Mouse (Mus musculus): ENCODE measurements around the gene Arhgap31. TPM values are rescaled to one million over a fixed set of nuclear protein-coding genes. Genes with fewer than 3 reads are reported as not detected.
"Not testable (repeated sequence)": the region's sequence is repeated elsewhere in the genome, so short reads cannot be mapped to it uniquely, and the experiment has no call there.

The Arhgap31 gene
- polyA plus RNA-seq, 1 experiment from 2014 or later = 11.8 TPM

DNA sequence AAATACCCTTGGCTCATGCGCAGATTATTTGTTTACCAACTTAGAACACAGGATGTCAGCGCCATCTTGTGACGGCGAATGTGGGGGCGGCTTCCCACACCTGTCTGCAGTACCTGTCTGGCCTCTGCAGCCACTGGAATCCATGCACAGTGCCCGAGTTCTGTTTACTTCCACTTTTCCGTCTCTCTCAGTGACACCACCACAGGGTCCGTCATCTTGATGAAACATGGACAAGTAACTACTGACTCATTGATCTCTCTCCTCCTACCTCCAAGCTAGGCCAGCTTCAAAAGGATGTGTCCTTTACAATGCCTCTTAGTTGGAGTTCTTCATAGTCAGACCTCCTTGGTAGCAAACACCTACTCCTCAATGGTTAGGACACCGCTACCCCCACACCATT lies 8.3 kb upstream of the Arhgap31 start:
- Histone ChIP-seq H3K36me3 (no peaks in the 10 kb centered on the region), H3K4me3 (no peak overlapping the region), H3K9ac (replicated peaks) (no peak overlapping the region), H3K4me1 (no peaks in the 10 kb centered on the region), H3K27me3 (no peaks in the 10 kb centered on the region), H3K27ac (replicated peaks) (no peak overlapping the region), H3K4me2 (replicated peaks) (no peak overlapping the region), H3K9me3 (no peaks in the 10 kb centered on the region)
- 91% methylated on average over 9 of the region's 9 CpGs for WGBS
- no peak for ATAC-seq (ENCODE audit: low FRiP score, low read depth)

DNA sequence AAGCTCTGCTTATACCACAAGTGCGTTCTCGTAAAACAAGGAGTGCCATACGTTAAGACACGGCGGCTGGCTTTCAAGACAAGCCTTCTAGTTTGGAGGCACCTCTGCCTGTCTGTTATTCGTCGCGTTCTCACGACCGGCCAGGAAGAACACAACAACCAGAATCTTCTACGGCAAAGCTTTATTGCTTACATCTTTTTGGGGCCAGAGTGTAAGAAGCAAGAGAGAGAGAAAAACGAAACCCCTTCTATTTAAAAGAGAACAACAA lies 1.1 kb upstream of the Arhgap31 start:
- 0 out of 2 replicates have a peak overlapping the region, but pooled peaks have one; percentile 24 for H3K4me2 ChIP-seq (replicated peaks)
- WGBS = 67% methylated on average over 11 of the region's 12 CpGs
- not testable (repeated sequence) for H3K27me3 ChIP-seq; H3K9me3 ChIP-seq; H3K4me1 ChIP-seq; H3K27ac ChIP-seq (replicated peaks); H3K36me3 ChIP-seq; ATAC-seq (ENCODE audit: low FRiP score, low read depth); H3K4me3 ChIP-seq; H3K9ac ChIP-seq (replicated peaks)

DNA sequence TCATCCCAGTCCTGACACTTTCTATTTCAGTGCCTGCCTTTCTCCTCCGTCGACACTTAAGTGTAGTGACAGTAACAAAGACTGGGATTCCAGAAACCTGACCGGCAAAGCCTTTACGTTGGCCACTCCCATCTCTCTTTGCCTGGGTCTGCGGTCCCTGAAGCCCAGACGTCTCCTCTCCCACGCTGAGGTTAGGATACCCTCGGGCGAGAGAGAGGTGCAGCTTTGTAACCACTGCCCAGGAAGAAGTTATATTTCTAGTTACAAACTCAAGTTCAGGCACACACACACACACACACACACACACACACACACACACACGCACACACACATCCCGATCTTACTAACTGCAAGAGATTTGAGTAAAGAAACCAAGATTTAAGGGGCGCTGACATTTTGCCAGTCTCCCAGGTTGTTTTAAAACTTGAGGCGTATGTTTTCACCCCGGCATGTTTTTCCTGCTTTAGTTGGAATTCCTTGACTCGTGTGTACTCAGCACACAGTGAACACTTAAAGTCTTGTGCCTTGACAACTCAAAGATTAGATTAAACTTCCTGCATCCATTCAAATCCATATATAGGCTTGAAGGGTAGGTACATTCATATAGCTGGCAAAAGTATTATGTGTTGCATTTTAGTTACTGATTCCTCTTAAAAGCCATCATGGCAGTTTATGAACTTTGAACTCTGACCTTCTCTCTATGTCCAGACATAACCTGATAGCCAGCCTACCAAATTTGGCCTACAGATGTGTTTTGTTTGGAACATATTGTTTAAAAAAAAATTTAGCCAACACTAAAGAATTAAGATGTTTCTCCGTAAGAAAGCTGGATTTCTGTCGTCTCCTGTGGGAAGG lies 557 bp upstream of the Arhgap31 start:
- Histone ChIP-seq H3K27ac (replicated peaks) (peak overlapping the region; percentile 75), H3K4me2 (replicated peaks) (peak overlapping the region; percentile 92), H3K36me3 (no peaks in the 10 kb centered on the region), H3K9me3 (no peaks in the 10 kb centered on the region), H3K4me3 (peak overlapping the region; percentile 64), H3K9ac (replicated peaks) (peak overlapping the region; percentile 75), H3K27me3 (peaks cover 8% of the 10 kb centered on the region; the same call in 1 of the 2 replicates), H3K4me1 (no peaks in the 10 kb centered on the region)
- ATAC-seq (ENCODE audit: low FRiP score, low read depth) = peak; percentile 58; the same call in 1 of the 2 replicates
- 31% methylated on average over 17 of the region's 17 CpGs for WGBS

DNA sequence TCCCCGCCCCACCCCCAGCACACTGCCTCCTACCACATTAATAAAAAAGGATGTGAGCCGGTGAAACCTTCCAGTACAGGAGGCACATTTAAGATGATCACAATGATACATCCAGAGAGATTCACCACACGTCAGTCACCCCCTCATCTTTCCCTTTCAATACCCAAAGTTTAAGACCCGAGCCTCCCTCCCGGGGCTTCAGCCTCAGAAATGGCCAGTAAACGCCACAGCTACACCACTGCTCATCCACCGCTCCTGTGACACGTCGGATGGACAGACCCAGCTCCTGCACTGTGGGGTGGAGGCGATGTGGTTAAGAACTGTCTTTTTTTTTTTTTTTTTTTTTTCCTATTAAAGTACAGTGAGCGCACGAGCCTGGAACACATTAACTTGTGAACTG lies 969 bp downstream of the Arhgap31 start:
- Histone ChIP-seq H3K27me3 (peaks cover 11% of the 10 kb centered on the region; the same call in 1 of the 2 replicates), H3K9ac (replicated peaks) (no peak overlapping the region), H3K4me1 (no peaks in the 10 kb centered on the region), H3K36me3 (no peaks in the 10 kb centered on the region), H3K4me2 (replicated peaks) (peak overlapping the region; percentile 92), H3K27ac (replicated peaks) (no peak overlapping the region), H3K9me3 (no peaks in the 10 kb centered on the region), H3K4me3 (peak overlapping the region; percentile 64)
- 0 out of 2 replicates have a peak, but pooled peaks have one; percentile 10 for ATAC-seq (ENCODE audit: low FRiP score, low read depth)
- 9% methylated on average over 12 of the region's 12 CpGs for WGBS

DNA sequence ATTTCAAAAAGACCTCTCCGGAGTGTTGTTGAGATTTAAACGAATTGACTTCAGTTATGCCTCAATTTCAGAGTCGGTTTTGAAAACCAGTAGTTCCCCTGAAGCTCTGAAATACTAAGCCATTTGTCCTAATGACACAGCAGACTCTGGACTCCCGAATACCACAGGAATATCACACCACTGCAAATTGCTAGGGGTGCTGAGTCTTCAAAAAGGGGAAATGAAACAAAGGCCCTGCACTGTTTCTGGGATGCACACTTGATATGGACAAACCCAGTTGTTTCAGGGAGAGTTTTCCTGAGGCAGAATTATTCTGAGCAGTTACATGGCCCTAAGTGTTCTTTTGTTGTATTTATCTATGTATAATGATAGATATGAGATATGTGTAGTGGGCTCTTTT lies 1.8 kb downstream of the Arhgap31 start:
- no peak for ATAC-seq (ENCODE audit: low FRiP score, low read depth)
- WGBS = 68% methylated on average over 4 of the region's 4 CpGs
- Histone ChIP-seq H3K27me3 (peaks cover 14% of the 10 kb centered on the region; the same call in 1 of the 2 replicates), H3K9me3 (no peaks in the 10 kb centered on the region), H3K4me1 (no peaks in the 10 kb centered on the region), H3K4me2 (replicated peaks) (no peak overlapping the region), H3K27ac (replicated peaks) (no peak overlapping the region), H3K36me3 (no peaks in the 10 kb centered on the region), H3K9ac (replicated peaks) (no peak overlapping the region), H3K4me3 (no peak overlapping the region)

DNA sequence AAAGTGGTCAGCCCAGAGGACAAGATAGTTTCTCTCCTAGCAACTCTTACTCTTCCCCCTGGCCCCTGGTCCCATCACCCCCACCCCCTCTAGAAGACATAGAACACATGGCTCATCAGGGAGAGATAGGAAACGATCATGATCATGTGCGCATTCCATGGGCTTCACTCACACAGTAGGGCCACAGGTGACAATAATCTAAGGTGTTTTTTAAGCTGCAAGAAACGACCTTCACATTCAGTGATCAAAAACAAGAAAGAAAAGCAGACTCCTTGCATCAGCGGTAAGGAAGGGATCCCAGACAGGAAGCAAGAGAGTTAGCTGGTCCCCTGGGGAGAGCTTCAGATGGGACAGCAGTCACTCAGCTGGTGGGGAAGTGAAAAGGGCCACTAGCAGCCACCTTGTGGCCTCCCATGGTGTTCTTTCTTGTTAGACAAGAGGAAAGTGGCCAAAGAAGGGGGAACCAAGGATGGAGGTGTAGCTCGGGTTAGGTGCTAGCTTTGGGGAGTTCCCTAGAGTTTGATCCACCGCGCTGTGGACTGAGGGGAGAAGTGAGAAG lies 4.0 kb downstream of the Arhgap31 start:
- Histone ChIP-seq H3K9me3 (no peaks in the 10 kb centered on the region), H3K9ac (replicated peaks) (no peak overlapping the region), H3K27ac (replicated peaks) (no peak overlapping the region), H3K36me3 (no peaks in the 10 kb centered on the region), H3K4me1 (no peaks in the 10 kb centered on the region), H3K4me2 (replicated peaks) (no peak overlapping the region), H3K4me3 (no peak overlapping the region), H3K27me3 (peaks cover 14% of the 10 kb centered on the region; the same call in 1 of the 2 replicates)
- WGBS = 67% methylated on average over 7 of the region's 7 CpGs
- ATAC-seq (ENCODE audit: low FRiP score, low read depth) = no peak

DNA sequence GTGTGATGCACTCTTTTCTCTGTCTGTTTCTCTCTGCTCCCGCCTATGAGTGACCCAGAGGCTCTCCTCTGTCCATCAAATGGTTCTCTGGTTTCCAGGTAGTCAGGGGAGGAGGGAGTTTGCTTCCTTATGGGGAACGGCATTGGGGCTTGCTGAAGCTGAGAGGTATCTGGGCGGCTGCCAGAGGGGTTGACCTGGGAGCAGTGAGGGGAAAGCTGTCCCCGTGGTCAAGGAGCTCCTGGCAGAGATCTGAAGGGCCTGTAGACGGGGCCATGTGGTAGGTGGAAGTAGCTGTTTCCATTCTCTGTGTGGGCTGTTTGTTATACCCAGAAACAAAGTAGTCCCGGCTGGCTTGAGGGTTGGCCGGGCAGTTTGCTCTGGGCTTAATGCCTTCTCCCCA lies 6.3 kb downstream of the Arhgap31 start:
- Histone ChIP-seq H3K4me3 (no peak overlapping the region), H3K9ac (replicated peaks) (no peak overlapping the region), H3K4me1 (peaks cover 9% of the 10 kb centered on the region), H3K4me2 (replicated peaks) (no peak overlapping the region), H3K9me3 (no peaks in the 10 kb centered on the region), H3K27me3 (peaks cover 14% of the 10 kb centered on the region; the same call in 1 of the 2 replicates), H3K27ac (replicated peaks) (no peak overlapping the region), H3K36me3 (no peaks in the 10 kb centered on the region)
- WGBS = 83% methylated on average over 7 of the region's 7 CpGs
- no peak for ATAC-seq (ENCODE audit: low FRiP score, low read depth)

DNA sequence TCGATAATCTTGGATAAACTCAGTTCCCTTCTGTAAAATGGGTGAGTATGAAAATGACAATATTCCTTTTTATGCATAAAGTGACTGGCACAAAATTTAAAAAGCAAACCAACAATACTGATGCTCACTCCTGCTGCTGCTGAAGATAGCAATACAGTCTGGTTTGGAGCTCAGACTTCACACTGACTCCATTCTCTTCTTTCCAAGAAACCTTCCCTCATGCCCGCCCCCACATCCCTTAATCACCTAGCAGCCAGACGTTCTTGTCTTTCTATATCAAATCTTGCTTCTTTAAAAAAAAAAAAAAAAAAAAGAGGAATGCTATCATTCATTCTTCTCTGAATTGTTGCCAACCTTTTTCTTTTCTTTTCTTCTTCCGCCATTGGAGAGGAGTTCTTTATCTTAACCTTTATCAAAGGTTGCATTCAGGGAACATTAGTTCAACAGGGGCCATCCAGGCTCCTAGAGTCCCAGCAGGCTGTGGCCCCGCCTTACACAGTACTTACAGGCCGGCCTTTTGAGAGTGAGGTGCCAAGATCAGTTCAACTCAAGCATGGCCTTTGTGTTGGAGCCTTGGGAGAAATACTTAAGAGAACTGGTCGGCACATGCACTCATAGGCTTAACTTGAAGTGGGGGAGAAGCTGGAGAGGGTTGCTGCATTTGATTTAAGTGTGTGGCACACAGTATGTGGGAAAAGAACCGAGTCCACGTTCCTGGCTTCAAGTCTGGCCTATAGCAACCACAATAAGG lies 7.4 kb downstream of the Arhgap31 start:
- peaks cover 13% of the 10 kb centered on the region for H3K4me1 ChIP-seq
- WGBS = 66% methylated on average over 9 of the region's 9 CpGs
- H3K36me3 ChIP-seq = no peaks in the 10 kb centered on the region
- H3K9ac ChIP-seq (replicated peaks) = no peak overlapping the region
- H3K4me3 ChIP-seq = no peak overlapping the region
- no peak overlapping the region for H3K27ac ChIP-seq (replicated peaks)
- H3K27me3 ChIP-seq = peaks cover 12% of the 10 kb centered on the region; the same call in 1 of the 2 replicates
- no peaks in the 10 kb centered on the region for H3K9me3 ChIP-seq
- ATAC-seq (ENCODE audit: low FRiP score, low read depth) = no peak
- H3K4me2 ChIP-seq (replicated peaks) = no peak overlapping the region

DNA sequence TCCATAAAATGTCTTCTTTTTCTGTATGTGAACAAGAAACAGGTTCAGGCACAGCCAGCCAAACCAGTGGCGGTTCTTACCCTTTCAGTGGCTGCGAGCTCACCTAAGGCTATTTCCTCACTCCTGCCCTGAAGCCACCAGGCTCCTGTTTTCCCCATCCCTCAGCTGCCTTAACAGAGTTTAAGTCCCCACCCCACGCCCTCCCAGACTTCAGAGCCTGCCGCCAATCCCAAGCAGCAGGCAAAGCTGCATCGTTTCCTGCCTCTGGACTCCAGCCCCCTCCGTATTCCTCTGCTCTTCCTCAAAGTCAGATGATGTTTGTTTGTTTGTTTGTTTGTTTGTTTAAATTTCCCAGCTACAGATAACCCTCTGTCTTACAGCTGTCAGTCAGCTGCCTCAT lies 9.6 kb downstream of the Arhgap31 start:
- no peak overlapping the region for H3K27ac ChIP-seq (replicated peaks)
- peaks cover 13% of the 10 kb centered on the region for H3K4me1 ChIP-seq
- 0 out of 2 replicates have a peak, but pooled peaks cover 7% of the 10 kb centered on the region for H3K27me3 ChIP-seq
- H3K4me3 ChIP-seq = no peak overlapping the region
- 58% methylated on average over 6 of the region's 6 CpGs for WGBS
- no peaks in the 10 kb centered on the region for H3K36me3 ChIP-seq
- H3K9ac ChIP-seq (replicated peaks) = no peak overlapping the region
- H3K4me2 ChIP-seq (replicated peaks) = no peak overlapping the region
- no peak for ATAC-seq (ENCODE audit: low FRiP score, low read depth)
- H3K9me3 ChIP-seq = no peaks in the 10 kb centered on the region

DNA sequence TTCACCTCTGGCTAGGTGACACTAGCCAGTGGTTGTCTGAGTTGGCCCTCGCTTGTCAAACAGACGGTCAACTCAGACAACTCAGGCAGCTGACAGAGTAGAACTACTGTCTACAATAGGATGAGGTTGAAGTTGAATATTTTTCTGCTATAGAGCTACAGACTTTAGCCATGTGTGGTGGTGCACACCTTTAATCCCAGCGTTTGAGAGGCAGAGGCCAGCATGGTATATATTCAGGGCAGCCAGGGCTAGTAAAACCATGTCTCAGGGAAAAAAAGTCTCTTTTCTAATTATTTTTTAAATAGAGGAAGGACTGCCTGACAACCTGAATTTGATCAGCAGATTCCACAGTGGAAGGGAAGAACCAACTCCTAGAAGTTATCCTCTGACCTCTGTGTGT lies 10.8 kb downstream of the Arhgap31 start:
- H3K9me3 ChIP-seq = no peaks in the 10 kb centered on the region
- peak overlapping the region; percentile 29 for H3K4me2 ChIP-seq (replicated peaks)
- H3K4me1 ChIP-seq = peaks cover 13% of the 10 kb centered on the region
- H3K27me3 ChIP-seq = 0 out of 2 replicates have a peak, but pooled peaks cover 6% of the 10 kb centered on the region
- H3K27ac ChIP-seq (replicated peaks) = peak overlapping the region; percentile 66
- H3K4me3 ChIP-seq = no peak overlapping the region
- H3K36me3 ChIP-seq = no peaks in the 10 kb centered on the region
- peak; percentile 20; the same call in 1 of the 2 replicates for ATAC-seq (ENCODE audit: low FRiP score, low read depth)
- no peak overlapping the region for H3K9ac ChIP-seq (replicated peaks)
- whole genome bisulfite sequencing = 80% methylated on average over 3 of the region's 3 CpGs

DNA sequence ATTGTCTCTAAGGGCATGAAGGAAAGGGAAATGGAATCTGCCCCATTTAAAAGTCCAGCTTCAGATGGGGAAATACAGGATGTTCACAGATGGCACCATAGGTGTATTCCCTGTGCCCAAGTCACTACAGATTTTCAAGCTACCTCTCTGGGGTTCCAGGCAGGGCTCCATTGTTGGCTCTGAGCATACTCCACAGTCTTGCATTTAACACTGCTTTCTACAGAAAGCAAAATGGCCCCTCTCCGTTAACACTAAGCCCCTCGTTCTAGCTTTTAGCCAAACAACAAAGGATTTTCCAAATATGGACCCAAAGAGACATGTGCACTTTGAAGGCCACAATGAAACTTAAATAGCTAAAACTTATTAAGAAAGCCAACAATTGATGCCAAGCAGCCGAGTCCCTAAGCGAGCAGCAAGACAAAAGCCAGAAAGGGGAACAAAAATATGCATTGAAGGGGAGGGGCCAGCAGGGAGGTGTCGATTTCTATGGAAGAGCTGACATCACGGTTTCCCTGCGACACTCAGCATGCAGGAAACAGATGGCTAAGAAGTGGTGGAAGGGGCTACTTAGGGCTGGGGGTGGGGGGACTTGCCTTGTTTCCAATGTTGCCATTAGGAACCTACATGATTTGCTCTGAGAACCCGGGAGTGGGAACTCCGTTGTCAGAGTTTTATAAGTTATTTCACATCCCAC lies 11.4 kb downstream of the Arhgap31 start:
- ATAC-seq (ENCODE audit: low FRiP score, low read depth) = peak; percentile 86
- Histone ChIP-seq H3K4me1 (peaks cover 13% of the 10 kb centered on the region), H3K9ac (replicated peaks) (peak overlapping the region; percentile 34; the same call in 1 of the 2 replicates), H3K4me2 (replicated peaks) (peak overlapping the region; percentile 29), H3K9me3 (no peaks in the 10 kb centered on the region), H3K36me3 (no peaks in the 10 kb centered on the region), H3K27me3 (no peaks in the 10 kb centered on the region), H3K27ac (replicated peaks) (peak overlapping the region; percentile 66), H3K4me3 (0 out of 2 replicates have a peak overlapping the region, but pooled peaks have one; percentile 3)
- WGBS = 22% methylated on average over 9 of the region's 9 CpGs

Measured in midbrain, embryonic 12.5 days (tissue).